Mouse (Mus musculus) cerebellum, adult 2 months (tissue): ENCODE measurements at regions not wholly inside any gene's neighbourhood (a gene's known extent, or its start where the extent isn't known, plus 50 kb on each side); places are given as distances from the start of the nearest gene placed in this dataset.

Experiments used
- DNase-seq, 2 experiments: peaks; one replicate each; pipeline ENCODE4 v3.0.0; 2021
- H3K27ac ChIP-seq: fragments of 200-500 bp; 2 replicates; pipeline ENCODE4 v1.5.1; 2012; ENCODE audit warnings: low read length, control low read depth, inconsistent platforms; ENCODE audit not compliant: insufficient read depth
- H3K27me3 ChIP-seq: fragments of 200-500 bp; 2 replicates; pipeline ENCODE4 v1.6.1; 2012; ENCODE audit warnings: inconsistent platforms, mild to moderate bottlenecking, low read length, moderate library complexity; ENCODE audit not compliant: control insufficient read depth, insufficient read depth
- H3K4me1 ChIP-seq: fragments of 200-500 bp; 2 replicates; pipeline ENCODE4 v1.6.1; 2011; ENCODE audit warnings: low read length; ENCODE audit not compliant: control insufficient read depth, insufficient read depth
- H3K4me3 ChIP-seq: fragments of 200-500 bp; replicated peaks from 2 replicates; pipeline ENCODE3; 2011; ENCODE audit warnings: mild to moderate bottlenecking, low read depth, low read length, control low read depth; ENCODE audit not compliant: insufficient read depth
- CTCF ChIP-seq: fragments of 200-500 bp; IDR thresholded peaks from 2 replicates; pipeline ENCODE4 v1.5.1; 2011; ENCODE audit warnings: low read depth, mild to moderate bottlenecking, control low read depth, low read length, moderate library complexity, borderline replicate concordance; ENCODE audit not compliant: insufficient read depth
- POLR2A ChIP-seq: fragments of 200-500 bp; IDR thresholded peaks from 2 replicates; pipeline ENCODE4 v1.6.1; 2011; ENCODE audit warnings: low read length, control low read depth, borderline replicate concordance; ENCODE audit not compliant: insufficient read depth
- WGBS: fragments of 180-500 bp; shearing (Covaris S2); methylation state at CpG from one replicate; pipeline ENCODE4 v1.1.7; 2018; 5-methylcytosine and 5-hydroxymethylcytosine counted together

GRCm38 (mm10) chr5:75880088-75880684, 98.1 kb downstream of the Kdr start:
- DNase-seq: no peak
- TF ChIP-seq CTCF: no peak
- no peak for TF ChIP-seq POLR2A
- WGBS: 71% methylated on average over 10 of the region's 10 CpGs
- no peak overlapping the region for H3K4me3 ChIP-seq
- no peak overlapping the region for H3K27ac ChIP-seq
- no peaks in the 10 kb centered on the region; the same call in 1 of the 2 replicates for H3K4me1 ChIP-seq
- no peaks in the 10 kb centered on the region for H3K27me3 ChIP-seq

GRCm38 (mm10) chr5:75878361-75878760, 99.9 kb downstream of the Kdr start:
- no peaks in the 10 kb centered on the region for H3K27me3 ChIP-seq
- WGBS: 31% methylated on average over 8 of the region's 8 CpGs
- no peaks in the 10 kb centered on the region; the same call in 1 of the 2 replicates for H3K4me1 ChIP-seq
- H3K4me3 ChIP-seq: no peak overlapping the region
- H3K27ac ChIP-seq: no peak overlapping the region
- no peak for TF ChIP-seq CTCF
- TF ChIP-seq POLR2A: no peak
- no peak for DNase-seq

GRCm38 (mm10) chr5:75877609-75877971, 100.7 kb downstream of the Kdr start:
- Histone ChIP-seq H3K4me1 (no peaks in the 10 kb centered on the region; the same call in 1 of the 2 replicates), H3K27ac (no peak overlapping the region), H3K27me3 (no peaks in the 10 kb centered on the region), H3K4me3 (no peak overlapping the region)
- TF ChIP-seq CTCF: no peak
- TF ChIP-seq POLR2A: no peak
- 38% methylated on average over 4 of the region's 4 CpGs for WGBS
- no peak for DNase-seq

DNA sequence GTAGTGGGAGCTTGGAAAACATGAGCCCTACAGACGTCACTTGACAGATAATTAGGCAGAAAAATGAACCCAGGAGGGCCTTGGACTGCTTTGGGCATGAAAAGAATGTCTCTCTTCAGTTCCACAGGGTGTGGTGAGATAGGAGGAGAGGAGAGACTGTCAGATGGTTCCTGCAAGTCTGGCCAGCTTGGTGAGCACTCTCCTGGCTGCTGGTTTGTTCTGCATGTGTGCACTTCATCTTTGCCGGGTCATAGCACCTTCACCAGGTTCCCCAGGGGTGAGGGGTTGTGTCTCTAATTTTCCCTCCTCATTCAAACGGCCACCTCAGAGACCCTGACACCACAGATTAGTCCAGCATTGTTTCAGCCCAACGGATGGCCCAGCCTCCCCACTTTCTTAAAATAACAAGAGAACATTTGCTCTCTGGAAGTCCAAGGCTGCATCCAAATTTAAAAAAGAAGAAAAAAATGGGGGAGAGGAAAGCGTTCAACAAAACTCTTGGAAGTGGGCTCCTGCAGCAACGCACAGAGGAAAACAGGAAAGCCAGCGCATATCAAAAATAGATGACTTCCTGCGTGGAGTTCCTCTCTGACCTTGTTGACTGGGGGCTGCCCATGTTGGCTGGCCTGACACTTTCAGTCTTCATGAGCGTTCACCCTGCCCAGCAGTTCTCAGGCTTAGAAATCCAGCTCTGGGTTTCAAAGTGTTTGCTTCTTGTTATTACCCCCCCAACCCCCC, 101.2 kb downstream of the Kdr start:
- Histone ChIP-seq H3K4me3 (no peak overlapping the region), H3K4me1 (no peaks in the 10 kb centered on the region; the same call in 1 of the 2 replicates), H3K27ac (no peak overlapping the region), H3K27me3 (no peaks in the 10 kb centered on the region)
- DNase-seq: no peak
- TF ChIP-seq POLR2A (no peak), CTCF (no peak)
- 54% methylated on average over 9 of the region's 9 CpGs for WGBS

DNA sequence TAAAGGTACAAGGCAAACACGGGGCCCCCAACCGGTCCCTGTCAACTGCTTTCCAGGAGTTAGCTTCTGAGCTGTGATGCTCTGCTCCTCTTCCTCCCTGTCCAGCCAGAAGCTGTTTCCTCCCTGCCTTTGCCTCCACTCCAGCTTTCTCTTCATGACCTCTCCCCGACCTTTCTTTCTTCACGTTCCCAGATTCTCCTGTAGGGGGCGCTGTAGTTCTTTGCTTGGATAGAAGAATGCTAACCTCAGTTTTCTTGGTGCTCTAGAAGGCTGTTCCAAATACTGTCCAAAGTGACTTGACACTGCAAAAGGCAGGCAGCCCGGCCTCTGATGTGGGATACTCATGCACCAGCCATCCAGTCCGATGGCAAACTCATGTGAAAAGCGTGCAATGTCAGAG, 107.1 kb downstream of the Kdr start:
- WGBS: 31% methylated on average over 8 of the region's 8 CpGs
- H3K4me3 ChIP-seq: peak overlapping the region; percentile 39
- no peaks in the 10 kb centered on the region for H3K27me3 ChIP-seq
- peak; percentile 42 to 51 for DNase-seq
- no peaks in the 10 kb centered on the region for H3K4me1 ChIP-seq
- TF ChIP-seq POLR2A (no peak), CTCF (peak; percentile 39; the same call in 1 of the 2 replicates)
- H3K27ac ChIP-seq: no peak overlapping the region

DNA sequence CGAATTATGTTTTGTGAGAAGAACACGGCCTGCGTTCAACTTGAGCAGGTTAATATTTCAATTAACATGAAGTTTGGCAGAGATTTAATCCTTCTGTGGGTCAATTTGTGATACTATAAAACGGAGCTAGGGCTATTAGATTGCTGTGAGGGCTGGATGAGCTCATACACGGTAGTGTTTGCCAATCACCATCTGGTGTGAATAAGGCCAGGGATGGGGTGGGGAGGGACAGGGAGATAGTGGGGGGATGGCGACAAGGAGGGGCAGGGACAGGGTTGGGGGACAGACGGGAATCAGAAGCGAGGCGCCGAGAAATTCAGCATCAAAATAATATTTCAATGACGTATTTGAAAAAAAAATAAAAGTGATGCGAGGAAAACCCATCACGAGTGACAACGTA, 107.6 kb downstream of the Kdr start:
- no peak for TF ChIP-seq CTCF
- no peak for TF ChIP-seq POLR2A
- DNase-seq: peak in 1 of 2 experiments; percentile 11
- WGBS: 52% methylated on average over 14 of the region's 14 CpGs
- no peak overlapping the region for H3K27ac ChIP-seq
- no peak overlapping the region for H3K4me3 ChIP-seq
- H3K4me1 ChIP-seq: no peaks in the 10 kb centered on the region
- no peaks in the 10 kb centered on the region for H3K27me3 ChIP-seq

DNA sequence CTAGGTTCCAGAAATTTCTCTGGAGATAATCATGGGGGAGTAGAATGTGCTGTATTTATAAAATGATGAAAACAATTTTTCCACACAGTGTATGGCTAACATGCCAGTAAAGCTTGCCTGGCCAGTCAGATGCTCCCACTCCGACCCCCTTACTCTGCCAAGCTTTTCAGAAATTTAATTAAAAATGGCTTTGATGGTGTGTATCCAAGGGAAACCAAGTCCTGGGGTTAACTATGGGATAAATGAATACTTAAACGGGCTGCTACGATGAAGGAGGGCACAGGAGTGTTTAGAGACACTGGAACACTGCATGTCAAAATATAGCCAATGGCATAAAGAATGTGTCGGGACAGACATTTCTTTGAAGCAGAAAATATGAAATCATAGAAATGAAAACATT, 108.7 kb downstream of the Kdr start:
- Histone ChIP-seq H3K27me3 (no peaks in the 10 kb centered on the region), H3K4me1 (no peaks in the 10 kb centered on the region), H3K4me3 (no peak overlapping the region), H3K27ac (no peak overlapping the region)
- TF ChIP-seq CTCF (no peak), POLR2A (no peak)
- WGBS: 44% methylated on average over 4 of the region's 4 CpGs
- DNase-seq: no peak

DNA sequence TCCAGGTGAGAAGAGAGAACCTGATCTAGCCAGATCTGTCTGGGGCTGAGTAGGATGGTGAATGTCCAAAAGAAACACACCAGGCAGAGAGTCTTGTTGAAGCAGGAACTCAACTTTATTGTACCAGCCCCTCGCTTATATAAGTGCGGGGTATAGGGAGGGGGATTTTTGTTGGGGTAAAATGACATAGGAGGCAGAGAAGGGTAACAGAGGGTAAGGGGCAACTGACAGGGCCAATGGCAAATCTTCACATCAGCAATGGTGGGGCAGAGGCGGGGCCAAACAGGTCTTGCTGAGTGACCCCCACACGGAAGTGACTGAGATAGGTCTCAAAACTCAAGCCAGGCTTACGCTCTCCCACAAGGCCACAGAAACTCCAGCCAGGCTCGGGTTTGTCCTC, 113.2 kb downstream of the Kdr start:
- 94% methylated on average over 6 of the region's 6 CpGs for WGBS
- TF ChIP-seq POLR2A (no peak), CTCF (no peak)

More for the DNA sequence above, 113.2 kb downstream of the Kdr start:
- Histone ChIP-seq H3K4me1 (no peaks in the 10 kb centered on the region), H3K27ac (no peak overlapping the region), H3K4me3 (no peak overlapping the region), H3K27me3 (no peaks in the 10 kb centered on the region)
- DNase-seq: no peak
